25 mouse cellular contexts compared by ENCODE assay signal in genomic region chr16:77467216-77467615, GRCm38 (mm10).
"Had no signal": no experiment of that assay in that cellular context is flagged by ENCODE, and none has a peak within 500 bp of the region (broad histone marks: within the 10 kb centered on the region; RNA-seq: fewer than 3 reads in every experiment).

No protein-coding gene starts in this region.

- H3K4me2 ChIP-seq: heart, embryonic 11.5 days; heart, embryonic 13.5 days; heart, embryonic 15.5 days; hindbrain, embryonic 14.5 days; kidney, embryonic 15.5 days; limb, embryonic 13.5 days; limb, embryonic 15.5 days; liver, embryonic 13.5 days had no signal

- H3K27me3 ChIP-seq: heart, embryonic 13.5 days; heart, embryonic 15.5 days; kidney, embryonic 15.5 days; limb, embryonic 13.5 days; limb, embryonic 15.5 days; liver, embryonic 13.5 days had no signal

- H3K9ac ChIP-seq: heart, embryonic 13.5 days; heart, embryonic 15.5 days; hindbrain, embryonic 14.5 days; kidney, embryonic 15.5 days; limb, embryonic 13.5 days; limb, embryonic 15.5 days; liver, embryonic 13.5 days had no signal

- H3K4me1 ChIP-seq: heart, embryonic 15.5 days; kidney, embryonic 15.5 days; limb, embryonic 13.5 days; limb, embryonic 15.5 days; liver, embryonic 13.5 days had no signal

- ATAC-seq: hindbrain, embryonic 16.5 days; intestine, embryonic 16.5 days had no signal

- H3K9me3 ChIP-seq: heart, embryonic 13.5 days; heart, embryonic 15.5 days; kidney, embryonic 15.5 days; limb, embryonic 13.5 days; limb, embryonic 15.5 days; liver, embryonic 13.5 days had no signal

- H3K27ac ChIP-seq: heart, adult 2 months; heart, embryonic 13.5 days; heart, embryonic 15.5 days; hindbrain, embryonic 14.5 days; kidney, embryonic 15.5 days; kidney, postnatal 0 days; limb, embryonic 13.5 days; limb, embryonic 15.5 days; liver, embryonic 13.5 days had no signal

- H3K36me3 ChIP-seq: heart, embryonic 15.5 days; kidney, embryonic 15.5 days; limb, embryonic 13.5 days; liver, embryonic 13.5 days had no signal

- H3K4me3 ChIP-seq: heart, adult 2 months; heart, embryonic 13.5 days; heart, embryonic 15.5 days; kidney, embryonic 15.5 days; limb, embryonic 13.5 days; limb, embryonic 15.5 days; liver, embryonic 13.5 days had no signal

- DNase-seq: gastrocnemius, postnatal 14 days; gastrocnemius, postnatal 36 days; heart, adult 11 months; heart, adult 2 months; heart, postnatal 14 days; heart, postnatal 36 days; kidney, adult 11 months; kidney, adult 2 months; kidney, adult 9 months; kidney, postnatal 14 days; kidney, postnatal 36 days; layer of hippocampus, adult 9-11 months; layer of hippocampus, postnatal 36 days; left cerebral cortex, postnatal 4 days; liver, embryonic 13.5 days had no signal
